Mouse (Mus musculus) c-Kit-positive CD71-negative TER-119-negative erythroid progenitor cells, embryonic 14.5 days (primary cell): Measurements from ENCODE around the gene Snx29.
"Not testable (repeated sequence)": the region's sequence is repeated elsewhere in the genome, so short reads cannot be mapped to it uniquely, and the experiment has no call there.

ENCODE experiments used
- DNase-seq: peaks from one replicate; pipeline ENCODE4 v3.0.0-alpha.2; 2013; ENCODE audit warnings: low read depth

Gene Snx29

DNA sequence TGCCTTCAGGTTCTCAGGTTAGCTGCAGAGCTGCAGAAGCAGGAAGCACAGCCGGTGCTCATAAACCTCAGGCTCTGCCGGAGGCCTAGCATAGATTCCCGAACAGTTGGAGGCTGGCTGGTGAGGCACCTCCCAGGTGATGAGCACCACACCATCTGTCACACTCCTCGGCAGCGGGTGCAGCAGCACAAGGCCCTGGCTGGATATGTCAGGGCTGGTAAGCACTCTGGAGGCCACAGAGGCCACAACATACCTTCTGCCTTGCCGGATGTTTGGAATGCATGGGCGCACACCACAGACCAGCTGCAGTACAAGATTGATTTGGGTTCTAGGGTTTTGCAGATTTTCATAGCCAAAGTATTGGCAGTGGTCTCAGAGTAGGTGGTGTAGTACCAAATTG is 172.2 kb downstream of the Snx29 start:
- no peak for DNase-seq

DNA sequence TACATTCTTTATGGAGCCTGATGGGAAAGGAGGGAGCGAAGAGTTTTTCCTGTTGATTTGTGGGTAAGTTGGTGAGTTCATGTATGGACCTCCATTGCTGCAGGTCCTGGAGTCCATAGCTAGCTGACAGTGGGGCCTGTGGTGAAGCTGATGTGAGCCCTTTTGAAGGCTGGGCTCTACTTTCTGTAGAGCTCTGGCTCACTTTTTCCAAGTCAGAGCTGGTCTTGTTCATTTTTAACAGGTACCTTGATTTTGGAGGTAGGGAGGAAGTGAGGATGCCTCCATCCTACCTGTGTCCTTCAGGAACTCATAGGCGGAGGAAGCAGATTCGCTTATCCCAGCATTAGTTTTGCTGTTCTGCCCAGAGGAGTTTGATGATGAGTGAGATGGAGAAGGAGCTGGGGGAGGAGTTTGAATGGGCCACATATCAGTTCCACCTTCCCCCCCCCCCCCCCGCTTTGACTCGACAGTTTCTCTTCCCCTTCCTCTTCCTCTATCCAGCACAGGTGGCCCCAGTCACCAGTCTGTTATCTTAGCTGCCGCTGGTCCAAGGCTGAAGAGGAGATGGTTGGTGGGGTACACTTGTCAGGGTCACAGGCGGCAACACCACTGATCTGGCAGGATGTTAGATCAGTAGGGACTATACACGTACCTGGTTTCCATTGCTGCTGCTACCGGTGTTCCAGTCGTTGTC is 173.4 kb downstream of the Snx29 start:
- no peak for DNase-seq

DNA sequence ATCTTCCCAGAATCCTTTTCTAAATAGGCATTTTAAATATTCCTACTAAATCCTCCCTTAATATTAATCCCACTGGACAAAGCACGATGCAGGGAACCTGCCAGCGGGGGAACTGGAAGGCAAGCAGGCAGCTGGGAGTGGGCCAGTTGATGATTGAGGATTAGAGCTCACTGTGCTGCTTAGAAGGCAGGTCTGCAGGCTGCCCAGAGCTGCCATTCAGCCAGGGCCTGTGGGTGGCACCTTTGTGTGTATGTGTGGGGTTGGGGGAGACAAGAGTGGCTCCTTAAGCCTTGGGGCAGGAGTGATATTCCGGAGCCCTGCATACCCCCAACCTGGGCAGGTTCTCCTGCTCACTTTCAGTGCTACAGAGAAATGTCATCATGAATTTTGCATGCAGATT is 174.0 kb downstream of the Snx29 start:
- DNase-seq: no peak

DNA sequence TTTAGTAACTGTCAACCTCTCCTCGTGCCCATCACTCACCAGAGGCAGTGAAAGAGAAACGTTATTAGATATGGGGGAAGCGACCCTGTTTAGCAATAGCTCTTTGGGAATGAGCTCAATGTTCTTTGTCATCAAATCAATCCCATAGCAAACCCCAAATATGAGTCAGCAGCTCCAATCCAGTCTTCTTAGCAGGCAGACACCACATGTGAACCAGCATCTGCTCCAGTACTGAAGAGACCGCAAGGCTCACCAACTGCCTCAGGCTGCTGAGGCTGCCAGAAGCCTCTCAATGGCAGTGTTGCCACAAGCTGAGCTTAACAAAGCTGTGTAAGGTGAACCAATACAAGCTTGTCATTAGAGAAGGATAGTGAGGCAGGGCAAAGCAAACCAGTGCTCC is 177.4 kb downstream of the Snx29 start:
- no peak for DNase-seq

DNA sequence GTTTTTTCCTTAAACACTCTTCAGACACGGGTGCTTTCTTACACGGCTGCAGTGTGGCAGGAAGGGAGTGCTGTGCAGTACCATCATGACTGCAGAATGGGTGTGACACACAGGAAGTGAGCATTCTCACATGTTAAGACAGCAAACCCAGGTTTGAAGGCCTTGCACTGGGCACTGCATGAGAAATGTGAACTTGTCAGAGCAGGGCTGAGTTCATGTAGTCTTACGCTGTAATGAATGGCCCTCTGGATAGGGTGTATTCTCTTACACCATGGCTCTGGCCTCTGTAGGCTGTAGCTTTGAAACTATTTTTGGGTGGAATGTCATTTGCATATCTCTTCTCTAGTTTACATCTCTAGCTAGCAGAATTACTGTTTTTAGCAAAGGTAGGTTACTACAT is 178.4 kb downstream of the Snx29 start:
- DNase-seq: no peak

DNA sequence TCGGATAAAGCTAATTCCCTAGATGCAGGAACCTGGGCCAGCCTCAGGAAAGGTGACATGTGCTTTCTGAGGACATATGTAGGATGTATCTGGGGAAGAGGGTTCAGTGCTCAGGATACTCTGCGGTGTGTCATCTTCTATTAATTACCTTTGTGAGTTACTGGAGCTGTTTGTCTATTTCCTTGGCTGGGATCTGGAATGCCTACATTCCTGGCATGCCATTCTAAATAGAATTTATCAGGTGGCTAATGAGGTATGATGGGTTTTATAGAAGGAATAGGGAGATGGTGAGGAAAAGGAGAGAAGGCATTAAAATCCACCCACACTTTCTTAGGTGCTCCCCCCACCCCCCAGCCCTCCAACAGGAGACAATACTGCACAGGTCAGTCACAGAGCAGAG is 178.9 kb downstream of the Snx29 start:
- no peak for DNase-seq

DNA sequence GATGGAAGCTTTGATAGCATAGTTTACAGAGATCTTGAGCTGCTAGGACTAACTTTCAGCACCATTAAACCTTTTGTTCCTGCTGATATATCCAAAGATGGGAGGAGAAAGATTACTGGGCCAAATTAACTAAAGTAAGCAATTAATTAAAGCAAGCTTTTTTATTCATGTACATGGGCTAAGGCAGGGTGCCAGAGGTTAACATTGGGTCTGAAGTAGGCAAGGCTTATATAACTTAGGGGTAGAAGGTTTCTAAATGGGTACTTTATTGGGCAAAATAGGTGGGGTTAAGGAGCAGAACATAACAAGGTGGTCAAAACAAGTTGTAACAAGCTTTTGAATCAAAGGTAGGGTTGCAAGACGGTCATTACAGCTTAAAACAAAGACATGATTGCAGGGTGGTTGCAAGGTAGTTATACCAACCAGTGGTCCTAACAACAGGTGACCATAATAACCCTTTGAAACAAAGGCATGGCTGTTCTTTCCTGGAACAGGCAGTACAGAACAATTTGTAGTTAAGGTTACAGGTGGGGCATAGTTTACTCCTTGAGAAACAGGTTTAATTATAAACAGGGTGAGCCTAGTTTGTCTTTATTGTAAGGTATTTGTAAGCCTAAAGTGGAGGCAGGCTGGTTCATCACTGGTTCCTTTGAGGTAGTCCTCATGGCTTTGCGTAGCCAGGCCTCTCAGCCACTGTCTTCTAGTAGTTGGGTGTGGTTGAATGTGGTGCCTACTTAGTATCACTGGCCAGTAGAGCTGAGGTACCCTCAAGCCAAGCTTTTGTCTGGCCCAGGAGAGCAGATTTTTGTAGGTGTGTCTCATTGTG is 182.2 kb downstream of the Snx29 start:
- DNase-seq: no peak

DNA sequence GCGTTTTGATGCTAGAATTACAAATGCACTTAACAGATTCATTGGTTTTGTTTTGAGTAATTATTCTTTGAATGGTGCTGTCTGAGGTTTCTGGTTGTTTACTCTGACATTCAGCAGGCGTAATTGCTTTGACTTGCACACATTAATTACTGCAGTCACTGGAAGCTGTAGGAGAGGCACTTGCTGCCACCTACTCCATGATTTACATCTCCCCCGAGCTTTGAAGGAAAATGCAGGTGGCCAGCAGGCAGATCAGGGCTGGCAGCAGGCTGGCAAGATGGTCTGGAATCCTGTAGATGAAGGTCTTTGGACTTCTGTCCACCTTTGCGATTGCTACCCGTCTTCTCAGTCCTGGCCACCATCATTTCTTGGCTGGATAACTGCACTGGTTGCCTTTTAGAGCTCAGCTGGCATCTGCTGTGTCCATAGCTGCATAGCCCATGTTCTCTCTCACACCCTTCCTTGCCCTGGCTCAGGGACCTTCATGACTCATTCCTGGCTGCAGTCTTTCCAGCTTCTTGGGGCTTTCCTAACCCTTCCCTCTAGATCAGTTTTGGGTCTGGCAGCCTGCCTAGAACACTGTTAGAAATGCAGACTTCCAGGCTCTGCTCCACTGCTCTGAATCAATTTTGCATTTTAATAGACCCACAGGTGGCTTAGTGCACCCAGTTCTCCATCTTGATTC is 182.9 kb downstream of the Snx29 start:
- DNase-seq: no peak

DNA sequence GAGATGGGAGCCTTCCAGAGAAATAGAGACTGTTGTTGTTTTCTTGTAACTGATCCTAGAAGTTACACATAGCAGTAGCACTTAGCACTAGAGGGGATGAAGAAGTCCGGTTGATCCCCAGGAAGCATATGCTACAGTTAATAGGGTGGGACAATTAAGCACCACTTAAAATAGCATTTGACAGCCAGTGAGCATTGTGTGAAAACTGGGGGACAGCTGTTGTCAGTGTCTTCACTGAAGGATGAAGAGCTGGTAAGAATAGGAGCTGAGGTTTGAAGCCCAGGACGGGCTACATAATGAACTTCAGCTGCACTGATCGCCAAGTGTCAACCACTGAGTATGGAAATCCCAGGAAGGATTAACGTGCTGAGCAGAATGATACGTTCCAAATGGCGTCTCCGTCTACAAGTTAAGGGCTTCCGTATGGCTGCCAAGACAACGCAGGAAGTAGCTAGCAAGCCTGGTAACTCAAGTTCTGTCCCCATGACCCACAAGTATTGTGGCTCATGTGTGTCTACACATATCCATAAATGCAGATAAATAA is 184.6 kb downstream of the Snx29 start:
- DNase-seq: no peak

DNA sequence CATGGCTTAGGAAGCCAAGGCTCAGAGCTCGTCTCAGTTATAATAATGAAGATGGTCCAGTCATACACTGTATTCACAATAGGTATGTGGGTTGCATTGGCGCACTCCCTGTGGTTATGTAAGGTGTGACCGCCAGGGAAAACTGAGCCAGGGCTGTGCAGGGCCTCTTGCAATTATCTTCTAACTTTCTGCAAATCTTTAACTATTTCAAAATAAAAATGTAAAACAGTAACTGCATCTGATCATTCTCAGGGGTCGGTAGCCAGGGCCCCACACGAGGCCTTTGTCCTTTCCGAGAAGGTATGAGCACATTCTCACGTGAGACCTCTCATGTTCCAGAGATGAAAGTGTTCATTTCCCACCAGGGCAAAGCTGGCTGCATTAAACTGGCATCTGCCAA is 185.6 kb downstream of the Snx29 start:
- no peak for DNase-seq

DNA sequence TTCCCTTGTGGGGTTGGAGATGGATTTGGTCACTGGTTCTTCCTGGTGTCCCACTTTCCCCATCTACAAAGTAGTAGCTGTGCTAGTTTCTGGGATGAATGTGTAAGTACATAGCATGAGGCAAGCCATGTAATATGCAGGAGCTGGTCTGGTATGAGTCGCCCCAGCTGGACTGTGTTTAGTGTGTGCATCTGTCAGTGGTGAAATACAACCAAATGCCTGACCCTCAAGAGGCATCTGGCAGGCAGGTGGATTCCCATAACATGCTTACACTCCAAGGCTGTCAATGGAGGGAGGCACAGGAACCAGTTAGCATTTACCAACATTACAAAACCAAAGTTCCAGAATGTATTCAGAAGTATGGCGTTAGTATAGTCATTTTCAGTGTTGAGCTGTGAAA is 187.7 kb downstream of the Snx29 start:
- no peak for DNase-seq

DNA sequence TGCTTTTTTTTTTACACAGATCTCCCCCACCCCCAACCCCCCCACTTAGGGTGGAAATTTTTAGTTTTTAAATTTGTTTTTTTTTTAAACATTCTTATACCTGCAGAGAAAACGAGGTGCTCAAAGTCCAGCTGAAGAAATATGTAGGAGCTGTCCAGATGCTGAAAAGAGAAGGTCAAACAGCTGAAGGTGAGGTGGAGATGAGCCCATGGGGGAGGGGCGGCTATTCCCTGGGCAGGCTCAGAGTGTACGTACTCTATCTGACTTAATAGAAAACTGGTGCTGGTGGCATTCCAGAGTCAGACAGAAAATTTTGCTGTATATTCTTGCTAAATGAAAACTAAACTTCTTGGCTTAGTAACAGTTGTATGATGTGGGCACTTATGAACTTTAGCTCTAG is 188.1 kb downstream of the Snx29 start:
- no peak for DNase-seq

DNA sequence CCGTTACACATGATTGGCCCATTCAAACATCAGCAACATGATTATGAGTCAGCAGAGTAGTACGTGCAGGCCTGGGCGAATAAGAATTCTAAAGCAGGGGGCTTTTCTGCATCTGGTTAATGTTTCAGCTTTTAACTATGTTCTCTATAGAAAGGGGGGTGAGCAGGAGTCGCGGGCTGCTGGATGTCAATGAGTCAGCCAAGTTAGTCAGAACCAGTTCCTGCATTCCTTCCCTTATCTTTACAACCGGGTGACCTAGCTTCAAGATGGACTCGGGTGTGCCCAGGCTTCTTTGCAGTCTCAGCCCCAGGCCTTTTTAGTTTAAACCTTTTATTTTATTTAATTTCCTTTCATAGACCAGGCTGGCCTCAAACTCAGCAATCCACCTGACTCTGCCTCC is 189.0 kb downstream of the Snx29 start:
- not testable (repeated sequence) for DNase-seq

DNA sequence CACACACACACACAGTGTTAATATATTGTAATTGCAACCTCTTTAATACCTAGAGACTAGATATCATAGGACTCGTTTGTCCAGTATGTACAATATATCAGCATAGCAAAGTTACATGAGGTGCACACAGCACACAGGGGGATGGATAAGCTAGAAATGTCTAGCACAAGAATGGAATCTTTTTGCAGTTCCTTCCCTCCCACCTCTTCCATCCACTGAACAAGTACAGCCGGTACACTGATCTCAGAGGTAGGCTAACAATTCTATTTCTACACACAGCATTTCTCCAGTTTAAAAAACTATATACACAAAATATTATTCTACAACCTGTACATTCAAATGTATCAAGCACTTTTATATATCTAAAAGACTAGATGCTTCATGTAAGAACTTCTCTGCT is 194.0 kb downstream of the Snx29 start:
- DNase-seq: no peak

DNA sequence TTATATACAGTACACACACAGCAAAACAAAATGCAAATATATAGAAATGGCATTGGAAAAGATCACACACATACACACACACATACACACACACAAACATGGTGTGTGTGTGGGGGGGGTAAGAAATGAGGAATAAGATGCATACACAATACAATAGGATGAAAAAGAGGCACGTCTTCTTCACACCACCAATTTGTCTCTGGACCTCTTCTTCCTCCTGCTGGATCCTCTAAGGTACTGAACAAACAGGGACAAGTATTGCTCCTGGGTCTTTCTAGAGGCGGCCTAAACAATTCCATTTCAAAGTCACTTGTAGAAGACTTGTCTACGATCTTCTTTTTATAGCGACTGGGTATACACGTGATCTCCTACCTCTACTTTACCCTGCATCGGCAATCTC is 194.7 kb downstream of the Snx29 start:
- DNase-seq: no peak

DNA sequence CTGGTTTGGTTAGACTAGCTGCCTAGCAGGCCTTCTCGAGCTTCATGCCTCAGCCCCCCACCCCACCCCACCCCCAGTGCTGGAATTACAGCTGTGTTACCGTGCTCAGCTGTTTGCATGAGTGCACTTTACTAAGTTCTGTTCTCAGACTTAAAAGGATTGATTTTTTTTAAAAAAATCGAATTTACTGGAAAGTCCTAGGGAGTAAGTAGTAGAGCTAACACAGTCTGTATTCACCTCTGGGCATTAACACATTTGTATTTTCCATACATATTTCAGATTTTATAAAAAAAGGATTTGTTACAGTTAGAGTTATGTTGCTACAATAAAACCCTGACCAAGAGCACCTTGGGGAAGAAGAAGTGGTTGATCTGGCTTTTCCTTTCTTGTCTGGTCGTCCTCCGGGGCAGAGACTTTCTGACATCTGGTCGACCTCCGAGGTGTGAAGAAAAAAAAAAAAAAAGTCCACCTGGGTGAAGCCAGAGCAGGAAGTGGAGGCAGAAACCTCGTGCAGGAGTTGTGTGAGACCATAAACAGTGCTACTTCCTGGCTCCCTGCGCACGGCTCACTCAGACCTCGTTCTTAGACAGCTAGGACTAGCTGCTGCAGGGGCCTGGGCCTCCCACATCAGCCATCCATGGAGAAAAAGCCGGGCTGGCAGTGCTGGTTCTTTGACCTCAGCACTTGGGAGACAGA is 196.2 kb downstream of the Snx29 start:
- DNase-seq: no peak

DNA sequence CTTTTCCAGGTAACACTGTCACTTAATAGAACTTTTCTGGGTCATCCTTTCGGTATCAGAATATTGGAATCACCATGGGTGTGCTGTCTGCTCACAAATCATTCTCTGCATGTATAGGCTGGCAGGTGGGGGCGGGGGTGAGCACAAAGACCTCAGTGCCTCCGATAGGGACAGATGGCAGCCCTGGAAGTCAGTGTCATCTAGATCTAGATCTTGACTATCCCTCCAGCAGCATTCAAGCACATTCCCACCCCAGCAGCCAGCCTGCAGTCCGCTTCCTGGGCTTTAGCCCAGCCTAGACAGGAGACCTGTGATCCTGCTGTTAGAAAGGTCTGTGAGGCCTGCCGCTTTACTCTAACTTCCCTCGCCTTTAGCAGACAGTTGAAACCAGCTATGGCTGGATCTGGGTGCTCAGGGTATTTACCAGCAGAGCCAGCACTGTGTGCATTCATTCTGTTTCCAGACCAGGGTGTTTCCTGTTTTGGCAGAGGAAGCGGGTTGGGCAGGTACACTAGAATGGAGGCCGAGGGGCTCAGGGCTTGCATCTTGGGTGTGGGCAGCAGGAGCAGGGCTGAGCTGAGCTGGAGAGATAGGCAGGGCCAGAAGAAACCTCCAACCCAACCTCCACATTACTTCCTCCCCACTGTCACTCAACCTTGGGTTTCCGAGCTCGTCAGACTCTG is 203.5 kb downstream of the Snx29 start:
- peak; percentile 34 for DNase-seq

DNA sequence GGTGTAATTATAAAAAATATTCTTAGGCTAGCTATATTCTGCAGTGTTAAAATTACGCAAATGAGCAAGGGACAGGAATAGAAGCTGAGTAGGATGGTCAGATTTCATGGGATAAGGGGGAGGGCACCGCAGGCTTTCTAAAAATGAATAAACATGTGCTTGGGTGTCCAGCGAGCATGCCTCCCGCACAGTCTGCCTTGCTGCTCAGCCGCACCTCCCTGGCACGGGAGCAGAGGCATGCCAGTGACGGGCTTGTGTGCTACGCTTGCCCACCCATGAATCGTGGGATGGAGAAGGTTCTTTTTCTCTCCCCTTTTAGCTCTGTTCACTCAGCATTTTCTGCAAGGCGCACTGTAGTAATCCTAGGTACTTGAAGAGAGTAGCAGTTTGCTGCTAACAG is 204.3 kb downstream of the Snx29 start:
- DNase-seq: no peak

DNA sequence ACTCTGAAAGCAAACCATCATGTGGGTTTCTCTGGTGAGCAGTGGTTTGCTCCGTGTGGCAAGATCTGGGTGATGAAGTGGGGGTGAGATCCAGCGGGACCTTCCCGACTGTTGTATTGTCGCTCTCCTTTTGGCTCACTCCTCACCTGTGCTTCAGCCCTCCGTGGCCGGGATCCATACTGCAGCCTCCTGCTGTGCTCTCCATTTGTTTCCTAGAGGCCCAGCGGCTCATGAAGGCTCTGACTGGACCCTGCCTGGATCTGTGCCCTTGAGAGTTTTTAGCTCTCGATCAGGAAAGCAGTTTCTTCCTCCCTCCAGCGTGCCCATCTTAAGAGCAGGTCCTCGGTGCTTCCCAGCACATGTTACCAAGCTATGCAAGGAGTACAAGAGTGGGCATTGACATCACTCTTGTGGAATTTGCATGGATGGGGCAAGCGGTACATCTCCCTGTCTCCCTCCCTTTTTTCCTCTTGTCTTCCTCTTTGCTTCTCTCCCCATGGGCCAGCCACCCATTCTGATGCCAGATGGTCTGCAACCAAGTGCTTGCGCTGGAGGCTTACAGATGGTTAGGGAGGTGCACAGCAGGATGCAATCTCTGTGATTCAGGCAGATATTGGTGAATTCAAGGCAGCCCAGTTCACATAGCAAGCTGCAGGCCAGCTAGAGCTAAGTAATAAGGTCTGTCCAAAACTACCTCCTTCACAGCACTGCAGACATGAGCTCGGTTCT is 207.9 kb downstream of the Snx29 start:
- no peak for DNase-seq

DNA sequence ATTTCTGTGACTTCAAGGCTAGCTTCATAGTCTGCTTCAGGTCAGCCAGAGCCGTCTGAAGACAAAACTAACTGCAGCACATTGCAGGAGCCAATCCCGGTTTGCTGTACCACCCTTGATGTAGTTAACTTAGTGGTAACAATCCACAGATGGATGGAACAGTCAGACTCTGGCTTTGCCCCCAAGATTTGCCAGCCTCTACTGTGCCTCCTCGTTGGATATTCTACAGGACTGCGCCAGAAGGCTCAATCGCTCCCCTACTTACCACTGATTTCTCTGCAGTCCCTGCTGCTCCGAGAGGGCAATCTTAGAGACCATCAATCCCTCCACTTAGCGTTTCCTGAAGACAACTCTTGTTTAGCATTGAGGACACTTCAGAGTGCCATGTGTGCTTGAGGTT is 208.7 kb downstream of the Snx29 start:
- DNase-seq: no peak

DNA sequence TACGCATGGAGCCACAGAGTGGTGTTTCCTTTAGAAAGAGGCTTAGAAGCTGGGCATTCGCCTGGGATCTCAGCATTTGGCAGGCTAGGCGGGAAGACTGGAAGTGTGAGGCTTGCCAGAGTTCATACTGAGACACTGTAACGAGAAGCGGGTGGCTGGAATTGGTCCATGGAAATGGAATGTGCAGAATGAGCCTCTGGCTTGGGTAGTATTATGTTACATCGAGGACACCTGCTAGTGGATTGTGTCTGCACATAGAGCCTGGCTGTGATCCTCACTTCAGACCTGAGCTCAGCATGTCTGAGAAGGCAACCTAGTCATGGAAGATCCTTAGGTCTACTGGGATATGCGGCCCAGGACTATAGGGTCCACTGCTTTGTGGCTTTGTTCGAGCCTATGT is 209.9 kb downstream of the Snx29 start:
- DNase-seq: no peak
